Mouse (Mus musculus) telencephalon, adult 2 months (tissue): ENCODE measurements around the gene Hist3h2ba.
"Not testable (repeated sequence)": the region's sequence is repeated elsewhere in the genome, so short reads cannot be mapped to it uniquely, and the experiment has no call there.

Source experiments
- DNase-seq: peaks from one replicate; pipeline ENCODE4 v3.0.0-alpha.2; 2011; ENCODE audit warnings: low read depth, low spot score

Hist3h2ba gene

GRCm38 (mm10) chr11:58938322-58939087 is 10.2 kb upstream of the Hist3h2ba start, which contains the start of gene Rnf187:
Gene Rnf187 (minus strand): TSS chr11:58938916.
- peak; percentile 92 for DNase-seq

- DNase-seq, result no peak
These were observed 9.7 kb upstream of the Hist3h2ba start for GRCm38 (mm10) chr11:58939088-58939439.

GRCm38 (mm10) chr11:58944136-58944535 is 4.6 kb upstream of the Hist3h2ba start:
- no peak for DNase-seq

- no peak for DNase-seq
These were observed 1.4 kb upstream of the Hist3h2ba start for GRCm38 (mm10) chr11:58947306-58947705.

GRCm38 (mm10) chr11:58947798-58948528 is 757 bp upstream of the Hist3h2ba start:
- DNase-seq, result no peak

GRCm38 (mm10) chr11:58949480-58950431 is 1.0 kb downstream of the Hist3h2ba start:
- DNase-seq, result peak; percentile 81

- DNase-seq, result no peak
These were observed 2.5 kb downstream of the Hist3h2ba start for GRCm38 (mm10) chr11:58951210-58951609.

GRCm38 (mm10) chr11:58953351-58954169 is 4.8 kb downstream of the Hist3h2ba start:
- no peak for DNase-seq

- DNase-seq, result not testable (repeated sequence)
These were observed 5.4 kb downstream of the Hist3h2ba start for GRCm38 (mm10) chr11:58954170-58954419.

GRCm38 (mm10) chr11:58954420-58955142 is 5.9 kb downstream of the Hist3h2ba start, which contains the start of the genes Hist3h2a and Trim17:
Gene Hist3h2a (plus strand): TSS chr11:58954685.
Gene Trim17 (plus strand): TSS chr11:58954685.
- peak; percentile 99 for DNase-seq

- DNase-seq, result no peak
These were observed 6.6 kb downstream of the Hist3h2ba start for GRCm38 (mm10) chr11:58955143-58955867.

GRCm38 (mm10) chr11:58955868-58956257 is 7.1 kb downstream of the Hist3h2ba start:
- DNase-seq, result no peak

GRCm38 (mm10) chr11:58957226-58957914 is 8.7 kb downstream of the Hist3h2ba start:
- no peak for DNase-seq

GRCm38 (mm10) chr11:58958536-58958935 is 9.8 kb downstream of the Hist3h2ba start:
- no peak for DNase-seq

- no peak for DNase-seq
These were observed 10.6 kb downstream of the Hist3h2ba start for GRCm38 (mm10) chr11:58959186-58959825.

- DNase-seq, result peak; percentile 87
These were observed 11.3 kb downstream of the Hist3h2ba start for GRCm38 (mm10) chr11:58959921-58960465.

GRCm38 (mm10) chr11:58961364-58962177 is 12.9 kb downstream of the Hist3h2ba start:
- no peak for DNase-seq
